Mouse (Mus musculus) spleen, adult 2 months (tissue): ENCODE measurements around the gene Errfi1. TPM values are rescaled to one million over a fixed set of nuclear protein-coding genes. Genes with fewer than 3 reads are reported as not detected.

Source experiments
- DNase-seq, 2 experiments: peaks; one replicate each; pipeline versions ENCODE4 v3.0.0 to v3.0.0-alpha.2; 2012 to 2021; ENCODE audit warnings: low spot score in 2 of 2, low read depth in 1 of 2
- H3K27ac ChIP-seq: fragments of 200-500 bp; 2 replicates; pipeline ENCODE4 v1.5.1; 2012; ENCODE audit warnings: low read length, inconsistent platforms; ENCODE audit not compliant: insufficient read depth
- H3K27me3 ChIP-seq: fragments of 200-500 bp; 2 replicates; pipeline ENCODE4 v1.6.1; 2012; ENCODE audit warnings: mild to moderate bottlenecking, moderate library complexity, low read length, inconsistent platforms; ENCODE audit not compliant: control insufficient read depth, insufficient read depth
- H3K36me3 ChIP-seq: fragments of 200-500 bp; 2 replicates; pipeline ENCODE4 v1.6.1; 2012; ENCODE audit warnings: mild to moderate bottlenecking, low read length, inconsistent platforms; ENCODE audit not compliant: control insufficient read depth, insufficient read depth
- H3K4me1 ChIP-seq: fragments of 200-500 bp; 2 replicates; pipeline ENCODE4 v1.6.1; 2011; ENCODE audit warnings: inconsistent platforms; ENCODE audit not compliant: control insufficient read depth, insufficient read depth, insufficient read length
- H3K4me3 ChIP-seq: fragments of 200-500 bp; 2 replicates; pipeline ENCODE4 v1.5.1; 2011; ENCODE audit warnings: mild to moderate bottlenecking, inconsistent platforms; ENCODE audit not compliant: insufficient read depth, insufficient read length; ENCODE audit errors: extremely low read depth
- CTCF ChIP-seq: fragments of 200-500 bp; IDR thresholded peaks from 2 replicates; pipeline ENCODE4 v1.5.1; 2011; ENCODE audit warnings: mild to moderate bottlenecking, inconsistent platforms; ENCODE audit not compliant: insufficient read depth, insufficient read length, insufficient replicate concordance; ENCODE audit errors: extremely low read depth
- POLR2A ChIP-seq: fragments of 200-500 bp; IDR thresholded peaks from 2 replicates; pipeline ENCODE4 v1.6.1; 2011; ENCODE audit warnings: low read depth, low read length, inconsistent platforms
- WGBS: fragments of 180-500 bp; shearing (Covaris S2); methylation state at CpG from one replicate; pipeline ENCODE4 v1.1.7; 2018; 5-methylcytosine and 5-hydroxymethylcytosine counted together
- polyA plus RNA-seq: library from polyadenylated mRNA; depleted of rRNA; stranded (reverse); fragments of >200 nt; gene quantifications from 2 replicates; pipeline ENCODE4 v1.2.3, GENCODE M21; 2012

Errfi1 gene
- polyA plus RNA-seq, 1 experiment = 15.3 TPM

GRCm38 (mm10) chr4:150831321-150831720 lies 22.4 kb upstream of the Errfi1 start:
- TF ChIP-seq POLR2A (no peak), CTCF (no peak)
- DNase-seq = no peak
- Histone ChIP-seq H3K27me3 (no peaks in the 10 kb centered on the region), H3K36me3 (no peaks in the 10 kb centered on the region), H3K4me1 (no peaks in the 10 kb centered on the region), H3K4me3 (no peak overlapping the region), H3K27ac (no peak overlapping the region)
- 70% methylated on average over 3 of the region's 3 CpGs for WGBS

GRCm38 (mm10) chr4:150831941-150832340 lies 21.8 kb upstream of the Errfi1 start:
- no peak overlapping the region for H3K27ac ChIP-seq
- no peaks in the 10 kb centered on the region for H3K27me3 ChIP-seq
- 84% methylated on average over 6 of the region's 6 CpGs for WGBS
- no peaks in the 10 kb centered on the region for H3K36me3 ChIP-seq
- H3K4me3 ChIP-seq = no peak overlapping the region
- DNase-seq = no peak
- TF ChIP-seq CTCF (no peak), POLR2A (no peak)
- no peaks in the 10 kb centered on the region for H3K4me1 ChIP-seq

GRCm38 (mm10) chr4:150835163-150835562 lies 18.6 kb upstream of the Errfi1 start:
- no peaks in the 10 kb centered on the region for H3K4me1 ChIP-seq
- no peaks in the 10 kb centered on the region for H3K27me3 ChIP-seq
- H3K4me3 ChIP-seq = no peak overlapping the region
- H3K27ac ChIP-seq = no peak overlapping the region
- 88% methylated on average over 5 of the region's 5 CpGs for WGBS
- no peak for DNase-seq
- TF ChIP-seq POLR2A (no peak), CTCF (no peak)
- H3K36me3 ChIP-seq = no peaks in the 10 kb centered on the region

- H3K4me3 ChIP-seq = no peak overlapping the region
- WGBS = 94% methylated on average over 13 of the region's 13 CpGs
- TF ChIP-seq POLR2A (no peak), CTCF (no peak)
These were observed 17.5 kb upstream of the Errfi1 start for GRCm38 (mm10) chr4:150836258-150836657.

GRCm38 (mm10) chr4:150836961-150837360 lies 16.8 kb upstream of the Errfi1 start:
- no peak overlapping the region for H3K4me3 ChIP-seq
- no peak for DNase-seq
- no peak overlapping the region for H3K27ac ChIP-seq
- H3K36me3 ChIP-seq = no peaks in the 10 kb centered on the region
- 89% methylated on average over 12 of the region's 12 CpGs for whole genome bisulfite sequencing
- TF ChIP-seq CTCF = no peak
- no peak for TF ChIP-seq POLR2A
- H3K27me3 ChIP-seq = no peaks in the 10 kb centered on the region
- no peaks in the 10 kb centered on the region for H3K4me1 ChIP-seq

More at GRCm38 (mm10) chr4:150836258-150836657, 17.5 kb upstream of the Errfi1 start:
- no peak for DNase-seq
- Histone ChIP-seq H3K4me1 (no peaks in the 10 kb centered on the region), H3K27me3 (no peaks in the 10 kb centered on the region), H3K27ac (no peak overlapping the region), H3K36me3 (no peaks in the 10 kb centered on the region)

GRCm38 (mm10) chr4:150837458-150837857 lies 16.3 kb upstream of the Errfi1 start:
- Histone ChIP-seq H3K4me1 (no peaks in the 10 kb centered on the region), H3K36me3 (no peaks in the 10 kb centered on the region), H3K27me3 (no peaks in the 10 kb centered on the region), H3K27ac (no peak overlapping the region), H3K4me3 (no peak overlapping the region)
- no peak for DNase-seq
- TF ChIP-seq POLR2A = no peak
- TF ChIP-seq CTCF = no peak
- WGBS = 22% methylated on average over 6 of the region's 6 CpGs

- no peaks in the 10 kb centered on the region for H3K36me3 ChIP-seq
- no peak overlapping the region for H3K27ac ChIP-seq
- no peaks in the 10 kb centered on the region for H3K4me1 ChIP-seq
- TF ChIP-seq POLR2A (no peak), CTCF (no peak)
- 91% methylated on average over 5 of the region's 5 CpGs for WGBS
- no peak for DNase-seq
- no peaks in the 10 kb centered on the region for H3K27me3 ChIP-seq
- no peak overlapping the region for H3K4me3 ChIP-seq
These were observed 11.7 kb upstream of the Errfi1 start for GRCm38 (mm10) chr4:150842045-150842444.

GRCm38 (mm10) chr4:150843181-150843580 lies 10.5 kb upstream of the Errfi1 start:
- no peak overlapping the region for H3K27ac ChIP-seq
- H3K4me1 ChIP-seq = no peaks in the 10 kb centered on the region
- H3K27me3 ChIP-seq = no peaks in the 10 kb centered on the region
- no peaks in the 10 kb centered on the region for H3K36me3 ChIP-seq
- no peak overlapping the region for H3K4me3 ChIP-seq
- TF ChIP-seq CTCF (no peak), POLR2A (no peak)
- no peak for DNase-seq
- WGBS = 81% methylated on average over 7 of the region's 7 CpGs
